Mouse (Mus musculus) common myeloid progenitor, adult 5-6 weeks (primary cell): ENCODE results near the gene Pcbd1. TPM values are rescaled to one million over a fixed set of nuclear protein-coding genes. Genes with fewer than 3 reads are reported as not detected.

ENCODE experiments used
- ATAC-seq: replicated peaks from 2 replicates; pipeline ENCODE4 v1.8.0; 2016; ENCODE audit warnings: low read depth, mild to moderate bottlenecking, moderate TSS enrichment, inconsistent platforms; ENCODE audit not compliant: poor library complexity, severe bottlenecking
- total RNA-seq: library from RNA; stranded (forward); fragments of 200-1000, 187-1606 nt; gene quantifications from 2 replicates; pipeline ENCODE4 v1.2.3, GENCODE M21; 2017

The Pcbd1 gene
- 2.4 and 3.5 TPM in 2 replicates for total RNA-seq

DNA sequence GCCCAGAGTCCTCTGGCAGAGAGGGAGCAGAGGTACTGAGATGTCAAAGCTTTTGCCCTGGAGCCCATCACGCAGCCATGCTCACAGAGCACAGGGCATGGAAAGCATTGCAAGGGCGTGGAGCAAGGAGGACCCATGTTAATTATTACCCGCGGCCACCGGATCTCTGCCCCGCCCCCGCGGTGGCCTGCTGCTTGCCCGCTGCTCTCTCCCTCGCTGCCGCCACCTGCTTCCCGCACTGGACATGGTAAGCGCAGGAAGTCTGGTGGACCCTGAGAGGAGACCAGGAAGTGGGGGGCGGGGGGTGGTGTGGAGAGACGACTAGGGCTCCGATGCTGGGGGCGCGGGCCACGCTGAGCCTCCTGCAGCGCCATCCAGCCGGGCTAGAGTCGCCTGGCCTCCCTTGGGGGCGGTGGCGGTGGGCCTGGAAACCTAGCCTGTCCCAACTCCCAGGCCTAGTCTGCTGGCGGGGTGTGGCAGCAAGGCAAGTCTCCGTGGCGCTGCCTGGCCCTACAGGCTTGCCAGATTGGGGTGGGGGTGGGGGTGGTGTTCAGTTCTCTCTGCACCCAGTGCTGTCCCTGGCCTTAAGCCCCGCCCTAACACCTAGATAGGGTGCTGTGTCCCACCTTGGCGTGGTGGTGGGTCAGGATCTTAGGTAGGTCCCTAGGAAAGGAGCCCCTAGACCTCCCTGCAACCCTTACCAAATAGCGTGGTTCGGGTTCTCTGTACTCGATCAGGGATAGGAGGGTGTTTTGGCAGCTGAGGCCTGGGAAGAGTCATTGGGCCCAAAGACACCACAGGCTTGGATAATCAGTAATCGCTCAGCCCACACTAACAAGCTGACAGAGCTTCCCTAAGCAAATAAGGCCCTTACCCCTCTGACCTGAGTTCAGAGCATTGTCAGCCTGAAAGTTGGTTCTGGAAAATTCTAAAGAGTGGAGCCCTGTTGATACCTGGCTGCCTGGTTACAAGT, at the start of gene Pcbd1:
TSS of gene Pcbd1 (plus strand) at position 162 of the 973 bp plus-strand sequence.
- ATAC-seq, result peak; percentile 80

DNA sequence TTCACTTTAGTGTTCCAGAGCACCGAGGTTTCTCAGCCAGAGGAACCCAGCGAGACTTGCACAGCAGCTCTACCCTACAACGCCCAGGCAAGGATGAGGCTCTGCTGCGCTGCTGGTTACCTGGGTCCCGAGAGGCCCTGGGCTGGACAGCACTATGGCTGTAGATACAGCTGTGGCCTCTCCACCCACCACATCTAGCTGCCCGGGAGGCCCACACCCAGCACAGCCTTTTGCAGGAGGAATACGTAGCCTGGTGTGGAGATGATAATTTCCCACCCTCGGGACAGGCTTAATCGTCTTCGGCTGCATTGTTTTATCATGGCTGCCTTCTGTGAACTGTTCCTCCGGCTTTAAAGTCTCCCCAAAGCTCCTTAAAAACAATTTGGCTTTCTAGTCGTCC, 49.5 kb upstream of the Pcbd1 start:
- no peak for ATAC-seq

DNA sequence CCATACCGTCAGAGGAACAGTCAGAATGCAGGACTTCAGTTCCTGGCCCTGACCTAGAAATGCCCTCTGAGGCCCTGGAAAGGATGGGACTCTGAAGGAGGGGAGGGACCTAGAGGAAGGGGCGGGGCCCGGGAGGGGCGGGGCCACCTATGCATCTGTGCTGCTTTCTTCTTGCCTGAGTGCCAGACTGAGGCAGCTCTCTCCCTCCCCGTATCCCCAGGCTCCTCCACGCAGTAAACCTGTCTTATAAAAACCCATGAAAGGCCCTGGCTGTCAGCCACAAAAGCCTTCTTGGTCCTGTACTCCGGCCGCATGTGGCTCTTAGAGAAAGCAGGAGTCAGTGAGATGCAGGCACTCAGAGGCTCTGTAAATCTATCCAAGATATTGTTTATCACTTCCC, 44.0 kb upstream of the Pcbd1 start:
- ATAC-seq, result no peak

DNA sequence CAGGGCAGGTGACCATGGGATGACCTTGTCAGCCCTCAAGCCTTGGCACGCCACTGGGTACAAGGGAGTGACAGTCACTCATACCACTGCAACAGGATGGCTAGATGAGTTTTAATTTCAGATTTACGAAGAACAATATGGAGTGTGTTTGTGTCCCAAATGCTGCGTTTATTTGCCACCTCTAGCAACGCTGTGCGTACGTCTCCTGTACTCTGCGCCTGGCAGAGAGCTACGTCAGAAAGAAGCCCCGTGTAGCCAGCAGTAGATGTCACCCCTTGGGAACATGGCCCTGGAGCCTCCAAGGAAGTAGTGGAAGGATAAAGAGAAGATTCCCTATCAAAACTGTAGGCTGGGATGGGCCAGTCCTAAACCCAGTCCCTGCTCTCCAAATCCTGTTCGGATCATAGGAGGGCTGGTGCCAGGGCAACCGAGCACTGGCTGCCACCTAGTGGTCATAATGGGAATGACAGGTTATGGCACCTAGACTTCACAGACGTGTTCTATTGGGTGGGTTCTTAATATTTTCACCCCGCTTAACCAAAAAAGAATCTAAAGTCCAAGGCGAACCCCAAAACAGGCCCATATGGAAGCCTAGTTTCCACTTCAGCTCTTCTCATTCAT, 37.0 kb upstream of the Pcbd1 start:
- ATAC-seq, result peak; percentile 90

DNA sequence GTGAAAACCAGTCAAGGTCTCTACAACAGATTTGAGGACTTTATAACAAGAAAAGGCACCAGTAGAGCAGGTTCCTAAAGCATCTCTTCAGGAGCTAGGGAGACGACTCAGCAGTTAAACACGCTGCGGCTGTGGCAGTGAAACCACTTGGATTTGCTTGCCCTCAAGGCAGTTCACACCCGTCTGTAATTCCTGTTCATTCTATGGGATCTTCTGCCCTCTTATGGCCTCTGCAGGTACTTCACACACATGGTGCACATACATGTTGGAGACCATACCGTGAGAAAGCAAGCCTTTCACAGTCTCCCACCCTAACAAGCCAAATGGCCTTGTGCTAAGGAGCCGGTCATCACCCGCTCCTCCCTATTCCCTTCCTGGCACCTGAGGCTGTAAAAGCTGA, 32.5 kb upstream of the Pcbd1 start:
- ATAC-seq, result no peak

DNA sequence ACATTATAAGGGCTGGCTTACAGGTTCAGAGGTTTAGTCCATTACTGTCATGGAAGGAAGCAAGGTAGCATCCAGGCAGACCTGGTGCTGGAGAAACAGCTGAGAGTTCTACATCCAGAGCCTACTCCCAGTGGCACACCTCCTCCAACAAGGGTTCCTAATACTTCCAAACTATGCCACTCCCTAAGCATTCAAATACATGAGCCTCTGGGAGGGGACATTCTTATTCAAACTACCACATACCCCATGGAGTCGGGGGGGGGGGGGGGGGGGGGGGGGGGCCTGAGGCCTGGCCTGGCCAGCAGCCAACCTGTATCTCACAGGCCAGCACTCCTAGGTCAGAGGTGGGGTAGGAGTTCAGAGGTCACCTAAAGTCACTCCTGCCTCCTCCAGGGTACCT, 30.0 kb upstream of the Pcbd1 start:
- ATAC-seq, result no peak

DNA sequence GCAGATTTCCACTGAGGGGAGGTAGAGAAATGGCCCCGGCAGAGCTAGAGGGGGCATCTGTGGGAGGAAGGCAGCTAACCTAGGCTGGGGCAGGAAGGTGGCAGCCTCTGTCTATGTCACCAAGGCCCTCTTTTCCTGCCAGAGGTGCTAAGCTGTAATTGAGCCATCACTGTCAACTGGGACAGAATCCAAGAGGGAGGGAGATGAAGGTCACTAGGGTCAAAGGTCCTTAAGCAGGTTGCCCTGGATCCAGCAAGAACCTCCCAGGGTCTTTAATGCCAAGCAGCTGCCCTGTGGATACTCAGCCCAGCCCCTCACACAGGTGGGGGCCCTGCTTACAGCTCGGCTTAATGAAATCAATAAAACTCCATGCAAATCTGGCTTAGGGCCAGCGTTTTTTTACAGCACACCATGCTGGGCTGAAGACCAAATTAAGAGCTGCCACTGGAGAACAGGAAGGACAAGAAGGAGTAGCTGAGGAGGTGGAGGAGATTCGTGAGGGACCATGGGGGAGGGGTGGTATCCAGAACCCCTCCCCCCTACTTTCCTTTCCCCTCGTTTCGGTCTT, 29.5 kb upstream of the Pcbd1 start:
- ATAC-seq, result no peak

DNA sequence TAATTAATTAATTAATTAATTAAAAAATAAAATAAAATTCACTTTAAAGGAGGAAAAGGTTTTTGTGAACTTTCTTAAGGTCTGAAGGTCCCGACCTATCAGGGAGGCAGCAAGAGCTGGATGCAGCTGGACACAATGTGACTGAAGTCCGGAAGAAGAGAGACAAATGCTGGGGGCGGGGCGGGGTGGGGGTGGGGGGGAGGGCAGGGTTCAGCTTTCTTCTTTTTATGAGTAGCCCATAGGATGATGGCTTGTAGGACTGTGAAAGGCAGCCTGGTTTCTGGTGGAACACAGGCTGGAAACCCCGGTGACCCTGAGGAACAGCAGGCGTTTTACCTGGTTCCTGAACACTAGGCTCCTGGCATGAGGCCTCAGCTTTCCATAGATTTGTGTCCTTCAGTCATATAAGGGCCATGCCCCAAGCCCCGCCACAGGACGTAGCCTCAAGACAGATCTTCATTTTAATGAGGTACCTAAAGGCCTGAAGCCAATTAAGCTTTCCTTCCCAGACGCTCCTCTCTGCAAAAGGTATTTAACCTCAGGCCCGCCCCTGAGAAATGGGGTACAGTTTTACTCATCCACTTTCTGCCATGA, 25.8 kb upstream of the Pcbd1 start:
- ATAC-seq, result no peak

DNA sequence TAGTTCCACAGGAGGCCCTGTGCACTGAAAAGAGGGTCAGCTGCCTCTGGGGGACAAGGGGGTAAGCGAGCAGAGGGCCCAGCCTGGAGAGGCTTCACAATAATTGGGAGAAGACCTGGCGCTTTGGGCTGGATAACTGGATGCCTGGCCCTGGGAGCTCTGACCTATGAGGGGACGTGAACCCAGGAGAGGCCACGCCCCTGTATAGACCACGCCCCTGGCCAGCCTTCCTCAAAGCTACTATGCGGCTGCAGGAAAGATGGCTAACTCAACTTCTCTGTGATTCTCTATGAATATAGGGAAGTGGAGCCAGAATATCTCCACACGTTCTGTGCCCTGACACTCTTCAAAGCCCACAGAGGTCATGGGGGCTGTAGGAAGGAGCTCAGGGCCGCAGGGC, 24.5 kb upstream of the Pcbd1 start:
- peak; percentile 67 for ATAC-seq

DNA sequence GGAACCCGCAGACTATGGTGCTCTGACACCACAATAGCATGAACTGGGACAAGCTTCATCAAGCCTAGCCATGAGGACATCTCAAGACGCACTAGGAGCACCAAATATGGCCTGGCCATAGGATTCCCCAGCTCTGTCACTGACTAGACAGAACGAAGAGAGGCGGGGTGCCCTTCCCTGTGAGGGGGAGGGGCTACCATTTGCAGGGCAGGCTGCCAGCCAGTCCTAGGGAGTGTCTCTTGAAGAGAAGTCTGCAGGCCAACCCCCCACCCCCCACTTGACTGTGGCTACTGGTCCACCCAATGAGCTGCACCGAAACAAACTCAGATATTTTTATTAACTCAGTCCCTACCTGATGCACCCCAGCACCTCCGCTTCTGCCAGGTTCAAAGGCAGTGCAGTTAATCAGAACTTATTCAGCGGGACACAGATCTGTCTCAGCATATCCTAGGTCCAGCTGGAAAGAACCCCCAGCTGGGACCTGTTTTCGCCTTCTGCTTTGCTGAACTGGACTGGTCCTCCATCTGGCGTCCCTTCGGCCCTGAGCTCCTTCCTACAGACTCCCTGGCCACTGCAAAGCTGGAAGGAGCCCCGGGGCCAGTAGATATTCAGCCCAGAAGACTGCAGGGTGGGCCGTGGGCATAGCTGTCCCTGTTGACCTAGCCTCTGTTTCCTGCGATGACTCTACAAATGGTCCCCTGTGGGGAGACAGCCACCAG, 23.7 kb upstream of the Pcbd1 start:
- ATAC-seq, result no peak

DNA sequence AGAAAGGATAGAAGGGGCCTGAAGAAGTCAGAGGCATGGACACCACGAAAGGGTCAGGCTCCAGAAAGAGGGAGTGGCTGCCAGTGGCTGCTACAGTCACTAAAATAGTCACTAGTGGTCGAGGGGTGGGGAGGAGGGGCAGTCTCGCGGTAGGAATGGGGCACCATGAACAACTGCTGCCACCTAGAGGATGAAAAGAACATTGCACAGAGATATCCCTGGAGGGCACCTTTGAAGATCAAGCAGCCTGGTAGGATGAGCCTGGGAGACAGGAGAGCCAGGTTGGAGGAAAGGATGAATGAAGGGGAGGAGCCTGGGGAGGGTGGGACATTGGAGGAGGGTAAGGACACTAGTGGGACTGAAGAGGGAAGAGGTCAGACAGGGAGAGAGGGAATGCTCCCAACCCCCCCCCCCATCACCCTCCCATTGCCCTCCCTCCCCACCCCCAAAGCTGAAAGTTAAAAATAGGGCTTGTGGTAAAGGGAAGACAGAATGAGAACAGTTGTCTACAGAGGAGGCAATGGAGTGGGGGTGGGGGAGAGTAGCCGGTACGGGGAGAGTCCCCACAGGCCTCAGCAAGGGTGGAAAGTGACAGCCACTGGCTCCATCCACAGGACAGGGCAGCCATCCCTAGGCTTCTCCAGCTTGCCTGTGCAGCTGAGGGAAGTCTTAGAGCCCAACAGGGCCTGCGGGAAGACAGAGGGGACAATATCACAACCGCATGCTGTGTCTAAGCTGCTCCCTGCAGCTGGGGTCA, 20.5 kb upstream of the Pcbd1 start:
- ATAC-seq, result peak; percentile 63; the same call in 1 of the 2 replicates

DNA sequence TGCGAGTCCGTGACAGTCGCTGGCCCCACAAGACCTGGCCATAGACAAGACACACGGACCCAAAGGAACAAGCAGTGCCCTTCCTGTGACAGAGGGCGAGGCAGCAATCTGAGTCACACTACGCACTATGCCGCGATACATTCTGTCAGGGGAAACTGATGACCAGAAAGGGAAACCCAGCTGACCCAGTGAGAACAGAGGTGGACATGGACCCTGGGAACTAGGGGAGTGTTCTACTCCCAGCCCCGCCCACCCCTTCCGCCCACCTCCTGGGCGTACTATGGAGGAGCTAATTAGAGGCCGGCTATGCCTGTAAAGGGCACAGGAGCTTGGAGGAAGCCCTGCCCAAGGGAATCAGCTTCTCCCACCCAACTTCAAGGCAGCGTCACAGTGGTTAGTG, 19.9 kb upstream of the Pcbd1 start:
- ATAC-seq, result no peak

DNA sequence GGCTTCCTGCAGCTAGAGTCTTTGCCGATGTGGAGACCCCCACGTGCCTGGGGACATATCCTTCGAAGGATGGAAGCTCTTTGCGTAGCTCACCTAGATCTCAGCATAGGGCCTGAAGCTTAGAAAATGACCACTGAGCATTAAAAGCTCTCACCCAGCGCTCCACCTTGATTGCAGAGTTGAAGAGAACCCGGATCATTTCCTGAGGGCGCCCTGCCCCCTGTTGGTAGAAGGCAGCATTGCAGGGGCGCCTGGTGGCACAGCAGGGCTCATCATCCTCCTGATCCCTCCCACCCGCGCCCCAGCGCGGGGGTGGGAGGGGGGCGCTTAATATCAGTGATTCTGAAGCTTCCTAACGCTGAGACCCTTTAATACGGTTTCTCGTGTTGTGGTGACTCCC, 16.8 kb upstream of the Pcbd1 start:
- ATAC-seq, result peak; percentile 61

DNA sequence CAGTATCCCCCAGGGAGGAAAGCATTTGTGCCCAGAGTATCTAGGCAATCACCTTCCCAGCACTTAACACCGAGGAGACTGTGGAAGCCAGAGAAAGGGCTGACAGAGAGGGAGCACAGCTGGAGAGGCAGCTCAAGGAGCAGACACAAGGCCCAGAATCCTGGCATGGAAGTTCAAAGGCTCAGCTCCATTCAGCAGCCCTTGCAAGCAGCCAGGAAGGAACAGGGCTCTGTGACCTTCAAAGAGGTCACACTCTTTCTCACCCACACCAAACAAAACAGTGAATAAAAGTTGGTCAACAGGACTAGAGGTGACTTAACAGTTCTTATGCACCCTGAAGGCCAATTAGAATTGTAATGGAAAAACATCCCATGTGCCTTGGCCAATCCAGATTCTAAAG, 14.5 kb upstream of the Pcbd1 start:
- ATAC-seq, result no peak

DNA sequence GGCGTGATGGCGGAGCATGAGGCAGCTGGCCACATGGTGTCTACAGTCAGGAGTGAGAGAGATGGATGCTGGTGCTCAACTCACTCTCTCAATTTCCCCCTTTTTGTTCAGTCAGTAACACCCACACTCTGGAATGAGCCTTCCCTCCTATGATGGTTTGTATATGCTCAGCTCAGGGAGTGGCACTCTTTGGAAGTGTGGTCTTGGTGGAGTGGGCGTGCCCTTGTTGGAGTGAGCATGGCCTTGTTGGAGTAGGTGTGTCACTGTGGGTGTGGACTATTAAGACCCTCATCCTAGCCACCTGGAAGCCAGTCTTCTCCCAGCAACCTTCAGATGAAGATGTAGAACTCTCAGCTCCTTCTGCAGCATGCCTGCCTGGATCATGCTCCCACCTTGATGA, 13.5 kb upstream of the Pcbd1 start:
- ATAC-seq, result no peak

DNA sequence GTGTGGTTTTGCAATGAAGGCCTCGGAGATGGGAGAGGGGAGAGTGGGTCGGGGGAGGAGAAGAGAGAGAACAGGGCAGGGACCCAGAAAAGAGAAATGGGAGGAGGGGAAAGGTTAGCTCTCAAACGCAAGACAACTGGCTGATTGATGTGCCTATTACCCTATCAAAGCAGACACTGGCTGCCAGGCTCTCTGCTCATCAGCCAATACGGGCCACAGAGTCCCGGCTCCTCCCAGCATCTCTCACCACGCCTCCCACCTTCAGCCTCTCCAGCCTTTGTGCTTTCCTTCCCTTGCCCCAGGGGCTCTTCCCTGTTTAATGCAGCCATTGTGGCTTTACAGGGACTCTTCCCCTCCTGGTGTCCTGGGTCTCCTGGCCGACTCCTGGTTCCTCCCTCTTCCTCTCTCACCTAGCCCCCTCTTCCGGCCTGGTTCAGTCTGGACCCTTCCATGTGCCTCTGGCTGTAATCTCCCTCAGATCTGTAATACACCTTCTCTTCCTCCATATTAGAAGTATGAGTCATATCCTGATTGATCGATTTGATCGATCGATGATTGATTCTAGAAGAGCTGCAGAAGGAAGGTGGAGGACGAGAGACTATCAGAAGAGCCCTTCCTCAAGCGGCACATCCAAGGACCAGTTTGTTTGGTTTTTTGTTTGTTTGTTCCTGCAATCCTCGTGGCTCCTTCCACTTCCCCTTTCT, 8.8 kb upstream of the Pcbd1 start:
- peak; percentile 98 for ATAC-seq

DNA sequence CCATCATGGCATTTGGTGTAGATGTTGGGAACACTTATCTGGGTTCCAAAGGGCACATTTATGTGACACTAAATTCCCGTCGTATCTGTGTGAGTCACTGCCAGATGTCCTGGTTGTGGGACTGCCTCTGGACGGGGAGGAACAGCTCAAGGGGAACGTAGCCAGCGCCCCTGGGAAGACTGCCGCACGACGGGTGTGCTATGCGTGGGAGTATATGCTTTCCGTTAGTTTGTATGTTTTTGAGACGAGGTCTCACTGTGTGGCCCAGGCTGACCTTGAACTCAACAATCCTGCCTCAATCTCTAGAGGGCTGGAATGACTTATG, 8.2 kb upstream of the Pcbd1 start:
- ATAC-seq, result no peak

DNA sequence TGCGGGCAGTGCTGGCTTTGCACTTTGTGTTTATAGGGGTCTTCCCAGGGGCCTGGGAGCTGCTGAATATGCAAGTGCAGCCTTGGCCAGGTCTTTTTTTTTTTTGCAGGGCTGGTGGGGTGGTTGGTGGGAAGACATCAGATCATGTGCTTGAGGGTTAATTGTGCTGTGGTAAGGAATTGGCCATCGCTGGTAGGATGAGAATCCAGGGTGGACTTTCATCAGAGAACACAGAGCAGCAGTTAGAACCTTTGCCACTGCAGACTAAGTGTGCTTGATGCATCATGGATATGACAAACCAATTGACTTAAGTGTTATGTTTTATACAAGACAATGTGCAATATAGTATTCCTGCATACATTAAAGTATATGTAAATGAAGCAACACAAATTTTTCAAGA, 3.8 kb upstream of the Pcbd1 start:
- no peak for ATAC-seq

DNA sequence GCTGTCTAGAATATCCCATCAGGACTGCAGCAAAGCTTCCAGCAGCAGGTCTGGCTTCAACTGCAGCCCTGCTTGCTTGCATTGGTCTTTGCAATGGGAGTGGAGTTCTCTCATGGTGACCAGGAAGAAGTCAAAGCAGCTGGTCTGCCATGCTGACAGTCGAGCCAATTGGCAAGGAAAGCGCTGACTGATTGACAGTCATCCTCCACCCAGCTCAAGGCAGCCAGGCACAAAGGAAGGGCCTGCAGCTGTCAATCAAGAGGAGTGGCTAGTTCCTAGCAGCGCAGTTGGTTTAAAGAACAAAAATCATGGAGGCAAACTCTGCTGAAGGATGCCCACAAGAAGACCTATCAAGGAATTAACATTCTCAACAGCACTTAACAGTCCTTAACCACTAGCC, 2.6 kb upstream of the Pcbd1 start:
- ATAC-seq, result no peak
